ENCODE assay signal across 25 mouse cellular contexts in the genomic region with DNA sequence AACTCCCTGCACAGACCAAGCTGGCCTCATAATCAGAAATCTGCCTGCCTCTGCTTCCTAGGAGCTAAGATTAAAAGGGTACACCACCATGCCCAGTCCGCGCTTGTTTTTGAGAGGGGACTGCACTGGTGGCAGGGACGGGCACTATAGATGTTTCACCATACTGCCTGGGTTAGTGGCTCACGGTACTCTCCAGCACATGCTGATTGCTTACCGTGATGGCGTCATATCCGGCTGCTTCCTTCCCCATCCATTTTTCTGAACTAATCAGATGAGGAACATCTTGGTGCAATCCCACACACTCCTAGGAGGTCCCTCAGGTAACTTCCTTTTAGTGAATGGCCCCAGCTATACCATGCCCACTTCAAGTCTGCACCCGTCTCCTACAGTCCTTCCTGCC. TPM values are rescaled to one million over a fixed set of nuclear protein-coding genes. Genes with fewer than 3 reads are reported as not detected.
DNase-seq lines count a peak whose midpoint lies in the region; ATAC-seq and TF ChIP-seq lines count a peak whose summit lies in the region.
"Had no signal": no experiment of that assay in that cellular context is flagged by ENCODE, and none has a peak within 500 bp of the region (broad histone marks: within the 10 kb centered on the region; RNA-seq: fewer than 3 reads in every experiment).

No protein-coding gene starts in this region.

- no peaks in the 10 kb centered on the region for H3K36me3 ChIP-seq in liver, postnatal 0 days (replicated peaks; ENCODE audit: insufficient read depth, low read length)
- no peaks in the 10 kb centered on the region for H3K36me3 ChIP-seq in liver, embryonic 12.5 days
- no peaks in the 10 kb centered on the region for H3K36me3 ChIP-seq in embryonic facial prominence, embryonic 10.5 days (replicated peaks)
- no peaks in the 10 kb centered on the region for H3K36me3 ChIP-seq in limb, embryonic 10.5 days
- H3K36me3 ChIP-seq: embryonic facial prominence, embryonic 15.5 days; forebrain, embryonic 12.5 days; G1E; heart, embryonic 10.5 days; hindbrain, embryonic 13.5 days; intestine, embryonic 15.5 days had no signal

- ATAC-seq in liver, postnatal 0 days, result peak; percentile 10
- no peak for ATAC-seq in liver, embryonic 12.5 days
- peak; percentile 59 for ATAC-seq in neutrophil, adult 5-6 weeks (ENCODE audit: extremely low read depth, insufficient number of reproducible peaks, low FRiP score, poor library complexity, severe bottlenecking)
- ATAC-seq: CD4-positive, CD25-positive, alpha-beta regulatory T cell, adult 4 months; intestine, embryonic 15.5 days had no signal

- peaks cover 19% of the 10 kb centered on the region for H3K4me1 ChIP-seq in liver, postnatal 0 days (ENCODE audit: insufficient read depth)
- 0 out of 2 replicates have a peak, but pooled peaks cover 19% of the 10 kb centered on the region for H3K4me1 ChIP-seq in liver, embryonic 12.5 days
- peaks cover 43% of the 10 kb centered on the region for H3K4me1 ChIP-seq in embryonic facial prominence, embryonic 10.5 days
- H3K4me1 ChIP-seq in limb, embryonic 10.5 days, result peaks cover 43% of the 10 kb centered on the region
- H3K4me1 ChIP-seq: intestine, embryonic 15.5 days had no signal

- no peak overlapping the region for H3K9ac ChIP-seq in liver, postnatal 0 days (replicated peaks)
- no peak overlapping the region for H3K9ac ChIP-seq in liver, embryonic 12.5 days
- H3K9ac ChIP-seq: embryonic facial prominence, embryonic 15.5 days; forebrain, embryonic 12.5 days; forebrain, postnatal 0 days; hindbrain, embryonic 13.5 days; intestine, embryonic 15.5 days had no signal

- H3K27ac ChIP-seq in liver, postnatal 0 days (ENCODE audit: low read depth), result peak overlapping the region; percentile 42
- no peak overlapping the region for H3K27ac ChIP-seq in liver, embryonic 12.5 days
- H3K27ac ChIP-seq in embryonic facial prominence, embryonic 10.5 days (replicated peaks), result peak overlapping the region; percentile 44
- 0 out of 2 replicates have a peak overlapping the region, but pooled peaks have one; percentile 27 for H3K27ac ChIP-seq in limb, embryonic 10.5 days
- H3K27ac ChIP-seq: embryonic facial prominence, embryonic 15.5 days; forebrain, embryonic 12.5 days; hindbrain, embryonic 13.5 days; intestine, embryonic 15.5 days had no signal

- H3K4me3 ChIP-seq in liver, postnatal 0 days (ENCODE audit: low read depth, low read length), result no peak overlapping the region
- H3K4me3 ChIP-seq in liver, embryonic 12.5 days, result no peak overlapping the region
- H3K4me3 ChIP-seq in embryonic facial prominence, embryonic 10.5 days, result no peak overlapping the region
- H3K4me3 ChIP-seq in limb, embryonic 10.5 days, result no peak overlapping the region
- H3K4me3 ChIP-seq: embryonic facial prominence, embryonic 15.5 days; erythroblast, embryonic 14.5 days; forebrain, embryonic 12.5 days; heart, embryonic 10.5 days; hindbrain, embryonic 13.5 days; intestine, embryonic 15.5 days had no signal

- H3K9me3 ChIP-seq in liver, postnatal 0 days (ENCODE audit: low read length), result no peaks in the 10 kb centered on the region
- no peaks in the 10 kb centered on the region for H3K9me3 ChIP-seq in liver, embryonic 12.5 days (replicated peaks)
- no peaks in the 10 kb centered on the region for H3K9me3 ChIP-seq in embryonic facial prominence, embryonic 10.5 days
- H3K9me3 ChIP-seq in limb, embryonic 10.5 days (replicated peaks), result no peaks in the 10 kb centered on the region
- H3K9me3 ChIP-seq: embryonic facial prominence, embryonic 15.5 days; forebrain, embryonic 12.5 days; G1E; heart, embryonic 10.5 days; hindbrain, embryonic 13.5 days; intestine, embryonic 15.5 days had no signal

- no peaks in the 10 kb centered on the region for H3K27me3 ChIP-seq in liver, postnatal 0 days (ENCODE audit: insufficient read depth, low read length)
- H3K27me3 ChIP-seq in liver, embryonic 12.5 days (replicated peaks), result peaks cover 17% of the 10 kb centered on the region
- H3K27me3 ChIP-seq in embryonic facial prominence, embryonic 10.5 days (replicated peaks; ENCODE audit: low read depth, poor library complexity, severe bottlenecking), result no peaks in the 10 kb centered on the region
- H3K27me3 ChIP-seq in limb, embryonic 10.5 days (ENCODE audit: low read depth, poor library complexity, severe bottlenecking), result no peaks in the 10 kb centered on the region
- H3K27me3 ChIP-seq: embryonic facial prominence, embryonic 15.5 days; forebrain, embryonic 12.5 days; intestine, embryonic 15.5 days had no signal

- no peak overlapping the region for H3K4me2 ChIP-seq in liver, postnatal 0 days (ENCODE audit: low read depth, low read length)
- no peak overlapping the region for H3K4me2 ChIP-seq in liver, embryonic 12.5 days
- H3K4me2 ChIP-seq: embryonic facial prominence, embryonic 15.5 days; forebrain, embryonic 12.5 days; hindbrain, embryonic 13.5 days; intestine, embryonic 15.5 days had no signal

- TF ChIP-seq CTCF in liver, postnatal 0 days (IDR thresholded peaks at IDR 0.05; ENCODE audit: low read depth), result no peak

- no peak for TF ChIP-seq EP300 in liver, postnatal 0 days (IDR thresholded peaks at IDR 0.05; ENCODE audit: low read depth)

- peak; percentile 43 for DNase-seq in liver, postnatal 0 days
- no peak for DNase-seq in embryonic facial prominence, embryonic 10.5 days (ENCODE audit: low spot score)
- no peak for DNase-seq in limb, embryonic 10.5 days (ENCODE audit: low spot score)
- DNase-seq in spleen, postnatal 4 days (ENCODE audit: low spot score in 2 of 2), result no peak
- DNase-seq in adrenal gland, postnatal 25 days, result no peak
- DNase-seq: adrenal gland, adult 8-10 months; B cell, adult 2 months; cerebellum, adult 11-12 months; cerebellum, adult 9-10 months; cerebellum, postnatal 36 days; gastrocnemius, postnatal 25 days; heart, adult 18-20 months; heart, postnatal 10 days; heart, postnatal 4 days had no signal

- WGBS in liver, postnatal 0 days (ENCODE audit: insufficient replicate concordance), result 59% methylated on average over 8 of the region's 8 CpGs
- 63% methylated on average over 8 of the region's 8 CpGs for WGBS in liver, embryonic 12.5 days (ENCODE audit: insufficient replicate concordance)
- WGBS in embryonic facial prominence, embryonic 10.5 days, result 89% methylated on average over 8 of the region's 8 CpGs
- WGBS in limb, embryonic 10.5 days, result 95% methylated on average over 8 of the region's 8 CpGs

RNA-seq across cellular contexts. Expression of a gene that starts 52.7 kb away (rescaled TPM):
- 2.1 and 2.5 TPM in 2 replicates for polyA plus RNA-seq in liver, postnatal 0 days (2015; fragmentation: Nextera tagmentation; extraction: Ambion mirVana)
- 1.7 and 2.1 TPM in 2 replicates for polyA plus RNA-seq in liver, embryonic 12.5 days (2016; fragmentation: Nextera tagmentation; extraction: Ambion mirVana)
- polyA plus RNA-seq in embryonic facial prominence, embryonic 10.5 days (2016; fragmentation: Nextera tagmentation; extraction: Ambion mirVana), result 6.1 and 6.5 TPM in 2 replicates
- 5.0 and 6.1 TPM in 2 replicates for polyA plus RNA-seq in limb, embryonic 10.5 days (2016; fragmentation: Nextera tagmentation; extraction: Ambion mirVana)
- 10.6 and 11.5 TPM in 2 replicates for total RNA-seq in neutrophil, adult 5-6 weeks (2017)
- 5.1 and 6.9 TPM in 2 replicates for total RNA-seq in adrenal gland, postnatal 25 days (2021)
- polyA plus RNA-seq: erythroblast, embryonic 14.5 days had no signal

RNA-seq across cellular contexts. Expression of a gene that starts 56.4 kb away (rescaled TPM):
- 9.9 and 10.8 TPM in 2 replicates for polyA plus RNA-seq in liver, postnatal 0 days (2015; fragmentation: Nextera tagmentation; extraction: Ambion mirVana)
- 26.0 and 26.1 TPM in 2 replicates for polyA plus RNA-seq in liver, embryonic 12.5 days (2016; fragmentation: Nextera tagmentation; extraction: Ambion mirVana)
- polyA plus RNA-seq in embryonic facial prominence, embryonic 10.5 days (2016; fragmentation: Nextera tagmentation; extraction: Ambion mirVana), result 30.0 and 33.0 TPM in 2 replicates
- polyA plus RNA-seq in limb, embryonic 10.5 days (2016; fragmentation: Nextera tagmentation; extraction: Ambion mirVana), result 32.4 and 34.8 TPM in 2 replicates
- 27.6 and 45.2 TPM in 2 replicates for total RNA-seq in neutrophil, adult 5-6 weeks (2017)
- total RNA-seq in adrenal gland, postnatal 25 days (2021), result 58.5 and 60.1 TPM in 2 replicates
